Mouse (Mus musculus) MEL (cell line): ENCODE measurements at regions not wholly inside any gene's neighbourhood (a gene's known extent, or its start where the extent isn't known, plus 50 kb on each side); places are given as distances from the start of the nearest gene placed in this dataset.

Source experiments
- DNase-seq: peaks from one replicate; pipeline ENCODE4 v3.0.0; 2011; ENCODE audit warnings: low read depth, low spot score
- H3K27ac ChIP-seq: 2 replicates; pipeline ENCODE4 v1.5.1; 2012; ENCODE audit warnings: low read depth, mild to moderate bottlenecking, control low read depth, low read length, moderate library complexity; ENCODE audit not compliant: control insufficient read depth
- H3K27me3 ChIP-seq, 2 experiments: fragments of 150-350 bp in 1 of 2; sonication (generic) in 1 of 2; 2 replicates each; pipeline ENCODE4 v1.6.1; 2012; ENCODE audit warnings: low read length in 2 of 2, mild to moderate bottlenecking in 2 of 2, improper control_type of control experiment in 1 of 2, moderate library complexity in 1 of 2; ENCODE audit not compliant: insufficient read depth in 2 of 2, control insufficient read depth in 1 of 2
- H3K36me3 ChIP-seq, 2 experiments: 2 replicates each; pipeline ENCODE4 v1.6.1; 2012 to 2014; ENCODE audit warnings: low read length in 2 of 2, improper control_type of control experiment in 1 of 2, inconsistent platforms in 1 of 2, mild to moderate bottlenecking in 1 of 2; ENCODE audit not compliant: insufficient read depth in 2 of 2, control insufficient read depth in 1 of 2
- H3K4me1 ChIP-seq, 2 experiments: fragments of 150-350 bp in 1 of 2; sonication (generic) in 1 of 2; 2 replicates each; pipeline ENCODE4 v1.6.1; 2012; ENCODE audit warnings: low read length in 2 of 2, improper control_type of control experiment in 1 of 2, mild to moderate bottlenecking in 1 of 2; ENCODE audit not compliant: insufficient read depth in 2 of 2, control insufficient read depth in 1 of 2
- H3K4me3 ChIP-seq, 2 experiments: fragments of 150-350 bp in 1 of 2; sonication (generic) in 1 of 2; 2 replicates each; pipeline ENCODE4 v1.5.1; 2012; ENCODE audit warnings: low read depth in 2 of 2, low read length in 2 of 2, mild to moderate bottlenecking in 2 of 2, moderate library complexity in 2 of 2, control low read depth in 1 of 2, improper control_type of control experiment in 1 of 2; ENCODE audit not compliant: control insufficient read depth in 1 of 2, insufficient read depth in 1 of 2
- H3K79me2 ChIP-seq: 2 replicates; pipeline ENCODE4 v1.6.1; 2012; ENCODE audit warnings: mild to moderate bottlenecking, low read length, moderate library complexity; ENCODE audit not compliant: control insufficient read depth, poor library complexity, insufficient read depth
- H3K9ac ChIP-seq: 2 replicates; pipeline ENCODE4 v1.6.1; 2012; ENCODE audit warnings: low read depth, mild to moderate bottlenecking, control low read depth, low read length, moderate library complexity; ENCODE audit not compliant: control insufficient read depth, poor library complexity, severe bottlenecking
- H3K9me3 ChIP-seq: fragments of 150-350 bp; sonication (generic); replicated peaks from 2 replicates; pipeline ENCODE4 v1.6.1; 2012; ENCODE audit warnings: mild to moderate bottlenecking, low read length, improper control_type of control experiment, moderate library complexity; ENCODE audit not compliant: insufficient read depth
- BHLHE40 ChIP-seq: IDR thresholded peaks from 2 replicates; pipeline ENCODE4 v1.6.1; 2012; ENCODE audit warnings: low read depth, mild to moderate bottlenecking, inconsistent platforms, low read length, improper control_type of control experiment, borderline replicate concordance
- CHD1 ChIP-seq: IDR thresholded peaks from 2 replicates; pipeline ENCODE4 v1.6.1; 2012; ENCODE audit warnings: low read depth, mild to moderate bottlenecking, inconsistent platforms, low read length, improper control_type of control experiment
- CTCF ChIP-seq, 3 experiments: IDR thresholded peaks in 2 of 3; conservative IDR thresholded peaks in 1 of 3; 2 replicates each; pipeline ENCODE4 v1.5.1; 2011 to 2012; ENCODE audit warnings: low read length in 3 of 3, low read depth in 2 of 3, mild to moderate bottlenecking in 2 of 3, improper control_type of control experiment in 1 of 3, inconsistent platforms in 1 of 3, mixed read lengths in 1 of 3, moderate library complexity in 1 of 3; ENCODE audit not compliant: control insufficient read depth in 1 of 3, insufficient read depth in 1 of 3, poor library complexity in 1 of 3, severe bottlenecking in 1 of 3
- ELF1 ChIP-seq: IDR thresholded peaks from 2 replicates; pipeline ENCODE4 v1.6.1; 2014; ENCODE audit warnings: low read depth, mild to moderate bottlenecking, inconsistent platforms, low read length, improper control_type of control experiment, moderate library complexity
- EP300 ChIP-seq, 2 experiments: IDR thresholded peaks; 2 replicates each; pipeline ENCODE4 v1.6.1; 2011; ENCODE audit warnings: improper control_type of control experiment in 2 of 2, low read length in 2 of 2, low read depth in 1 of 2, mild to moderate bottlenecking in 1 of 2
- ETS1 ChIP-seq: IDR thresholded peaks from 2 replicates; pipeline ENCODE4 v1.6.1; 2012; ENCODE audit warnings: low read depth, mild to moderate bottlenecking, inconsistent platforms, low read length, improper control_type of control experiment, moderate library complexity
- GABPA ChIP-seq: IDR thresholded peaks from 2 replicates; pipeline ENCODE4 v1.6.1; 2012; ENCODE audit warnings: low read depth, mild to moderate bottlenecking, inconsistent platforms, low read length, improper control_type of control experiment, moderate library complexity
- HCFC1 ChIP-seq: IDR thresholded peaks from 2 replicates; pipeline ENCODE4 v1.6.1; 2012; ENCODE audit warnings: low read depth, mild to moderate bottlenecking, inconsistent platforms, low read length, improper control_type of control experiment, moderate library complexity
- KAT2A ChIP-seq: conservative IDR thresholded peaks from 2 replicates; pipeline ENCODE4 v1.6.1; 2012; ENCODE audit warnings: low read depth, low read length, improper control_type of control experiment, inconsistent platforms
- MAFK ChIP-seq: IDR thresholded peaks from 2 replicates; pipeline ENCODE4 v1.6.1; 2011; ENCODE audit warnings: low read depth, mild to moderate bottlenecking, low read length, improper control_type of control experiment, borderline replicate concordance
- MAX ChIP-seq: IDR thresholded peaks from 2 replicates; pipeline ENCODE4 v1.6.1; 2011; ENCODE audit warnings: low read length, improper control_type of control experiment
- MAZ ChIP-seq: IDR thresholded peaks from 2 replicates; pipeline ENCODE4 v1.6.1; 2012; ENCODE audit warnings: low read depth, mild to moderate bottlenecking, inconsistent platforms, low read length, improper control_type of control experiment
- MEF2A ChIP-seq: IDR thresholded peaks from 2 replicates; pipeline ENCODE4 v1.6.1; 2014; ENCODE audit warnings: low read depth, mild to moderate bottlenecking, inconsistent platforms, low read length, improper control_type of control experiment; ENCODE audit not compliant: poor library complexity, insufficient replicate concordance, severe bottlenecking; ENCODE audit errors: extremely low read depth
- MXI1 ChIP-seq: IDR thresholded peaks from 2 replicates; pipeline ENCODE4 v1.6.1; 2011; ENCODE audit warnings: mild to moderate bottlenecking, low read depth, low read length, improper control_type of control experiment
- MYC ChIP-seq: IDR thresholded peaks from 2 replicates; pipeline ENCODE4 v1.6.1; 2011; ENCODE audit warnings: low read depth, mild to moderate bottlenecking, low read length, improper control_type of control experiment, moderate library complexity
- NELFE ChIP-seq: IDR thresholded peaks from 2 replicates; pipeline ENCODE4 v1.6.1; 2011; ENCODE audit warnings: low read depth, low read length, improper control_type of control experiment
- POLR2A ChIP-seq, 2 experiments: IDR thresholded peaks; 2 replicates each; pipeline ENCODE4 v1.6.1; 2011 to 2012; ENCODE audit warnings: low read length in 2 of 2, mild to moderate bottlenecking in 2 of 2, control low read depth in 1 of 2, improper control_type of control experiment in 1 of 2, low read depth in 1 of 2, moderate library complexity in 1 of 2; ENCODE audit not compliant: control insufficient read depth in 1 of 2, insufficient read depth in 1 of 2, poor library complexity in 1 of 2
- RAD21 ChIP-seq: IDR thresholded peaks from 2 replicates; pipeline ENCODE4 v1.6.1; 2011; ENCODE audit warnings: mild to moderate bottlenecking, low read depth, low read length, improper control_type of control experiment
- SIN3A ChIP-seq: IDR thresholded peaks from 2 replicates; pipeline ENCODE4 v1.6.1; 2012; ENCODE audit warnings: low read length, improper control_type of control experiment, inconsistent platforms
- SMC3 ChIP-seq: IDR thresholded peaks from 2 replicates; pipeline ENCODE4 v1.6.1; 2011; ENCODE audit warnings: low read depth, low read length, improper control_type of control experiment
- TAL1 ChIP-seq: IDR thresholded peaks from 2 replicates; pipeline ENCODE4 v1.6.1; 2012; ENCODE audit warnings: mild to moderate bottlenecking, inconsistent platforms, low read length, moderate library complexity, mixed read lengths
- TBP ChIP-seq: IDR thresholded peaks from 2 replicates; pipeline ENCODE4 v1.8.0; 2011; ENCODE audit warnings: low read depth, low read length, improper control_type of control experiment
- TCF12 ChIP-seq: IDR thresholded peaks from 2 replicates; pipeline ENCODE4 v1.6.1; 2014; ENCODE audit warnings: low read depth, mild to moderate bottlenecking, inconsistent platforms, low read length, improper control_type of control experiment, moderate library complexity
- USF1 ChIP-seq: IDR thresholded peaks from 2 replicates; pipeline ENCODE4 v1.6.1; 2014; ENCODE audit warnings: low read depth, mild to moderate bottlenecking, inconsistent platforms, low read length, improper control_type of control experiment, moderate library complexity
- USF2 ChIP-seq, 2 experiments: IDR thresholded peaks; 2 replicates each; pipeline ENCODE4 v1.6.1; 2011 to 2012; ENCODE audit warnings: improper control_type of control experiment in 2 of 2, low read length in 2 of 2, borderline replicate concordance in 1 of 2, inconsistent platforms in 1 of 2, low read depth in 1 of 2, mild to moderate bottlenecking in 1 of 2; ENCODE audit not compliant: insufficient read depth in 1 of 2
- ZC3H11A ChIP-seq: IDR thresholded peaks from 2 replicates; pipeline ENCODE4 v1.6.1; 2012; ENCODE audit warnings: low read depth, mild to moderate bottlenecking, inconsistent platforms, low read length, improper control_type of control experiment
- ZKSCAN1 ChIP-seq: IDR thresholded peaks from 2 replicates; pipeline ENCODE4 v1.6.1; 2012; ENCODE audit warnings: low read depth, mild to moderate bottlenecking, inconsistent platforms, low read length, improper control_type of control experiment, moderate library complexity
- ZNF384 ChIP-seq: IDR thresholded peaks from 2 replicates; pipeline ENCODE4 v1.6.1; 2012; ENCODE audit warnings: low read depth, mild to moderate bottlenecking, inconsistent platforms, low read length, improper control_type of control experiment

GRCm38 (mm10) chr15:15229926-15230325 is 1498.6 kb upstream of the Cdh9 start:
- DNase-seq: peak; percentile 66
- peak overlapping the region in 1 of 2 experiments; percentile 30; a peak in 1 of 4 replicates for H3K4me3 ChIP-seq

GRCm38 (mm10) chr15:15238309-15238708 is 1490.2 kb upstream of the Cdh9 start:
- Histone ChIP-seq H3K79me2 (no peaks in the 10 kb centered on the region), H3K9me3 (no peaks in the 10 kb centered on the region), H3K4me1 (no peaks in the 10 kb centered on the region), H3K9ac (no peak overlapping the region), H3K27ac (no peak overlapping the region), H3K27me3 (no peaks in the 10 kb centered on the region), H3K36me3 (no peaks in the 10 kb centered on the region), H3K4me3 (no peak overlapping the region)
- DNase-seq: peak; percentile 87
- TF ChIP-seq ZC3H11A (peak; percentile 87), ZNF384 (no peak), CHD1 (no peak), CTCF (IDR thresholded peaks at IDR 0.05 in 2 of 3, conservative IDR thresholded peaks at IDR 0.05 in 1 of 3; ENCODE audit: control insufficient read depth in 1 of 3, insufficient read depth in 1 of 3, low read depth in 2 of 3, low read length in 3 of 3, poor library complexity in 1 of 3, severe bottlenecking in 1 of 3) (peak; percentile 29 to 76 (median 47); a peak in 5 of 6 replicates), MEF2A (no peak), POLR2A (IDR thresholded peaks at IDR 0.05; ENCODE audit: control insufficient read depth in 1 of 2, insufficient read depth in 1 of 2, low read depth in 1 of 2, low read length in 2 of 2, poor library complexity in 1 of 2) (no peak), MYC (peak; percentile 92), TAL1 (no peak), SMC3 (peak; percentile 90), USF1 (no peak), MAX (peak; percentile 71), ELF1 (no peak), SIN3A (no peak), RAD21 (peak; percentile 96), BHLHE40 (no peak)

More at GRCm38 (mm10) chr15:15229926-15230325, 1498.6 kb upstream of the Cdh9 start:
- Histone ChIP-seq H3K27ac (no peak overlapping the region), H3K36me3 (peaks cover 0 to 4% of the 10 kb centered on the region in 2 experiments; a peak in 2 of 4 replicates), H3K79me2 (no peaks in the 10 kb centered on the region), H3K4me1 (peaks cover 0 to 2% of the 10 kb centered on the region in 2 experiments; a peak in 1 of 4 replicates), H3K27me3 (no peaks in the 10 kb centered on the region), H3K9me3 (no peaks in the 10 kb centered on the region), H3K9ac (no peak overlapping the region)
- TF ChIP-seq ETS1 (no peak), POLR2A (IDR thresholded peaks at IDR 0.05; ENCODE audit: control insufficient read depth in 1 of 2, insufficient read depth in 1 of 2, low read depth in 1 of 2, low read length in 2 of 2, poor library complexity in 1 of 2) (no peak), TCF12 (no peak), ZKSCAN1 (no peak), GABPA (no peak), MAX (no peak), SIN3A (no peak), ZC3H11A (peak; percentile 89), USF2 (IDR thresholded peaks at IDR 0.05; ENCODE audit: borderline replicate concordance in 1 of 2, insufficient read depth in 1 of 2, low read depth in 1 of 2, low read length in 2 of 2) (no peak), HCFC1 (no peak), EP300 (IDR thresholded peaks at IDR 0.05; ENCODE audit: low read depth in 1 of 2, low read length in 2 of 2) (no peak), TBP (no peak), CHD1 (no peak), KAT2A (no peak), NELFE (no peak), SMC3 (peak; percentile 81), MAZ (no peak), CTCF (IDR thresholded peaks at IDR 0.05 in 2 of 3, conservative IDR thresholded peaks at IDR 0.05 in 1 of 3; ENCODE audit: control insufficient read depth in 1 of 3, insufficient read depth in 1 of 3, low read depth in 2 of 3, low read length in 3 of 3, poor library complexity in 1 of 3, severe bottlenecking in 1 of 3) (peak; percentile 31 to 84 (median 31); a peak in 5 of 6 replicates), BHLHE40 (no peak), RAD21 (peak; percentile 99), MXI1 (no peak), MAFK (no peak)
